Comparison of ENCODE assay signal across 8 mouse cellular contexts in the genomic region with DNA sequence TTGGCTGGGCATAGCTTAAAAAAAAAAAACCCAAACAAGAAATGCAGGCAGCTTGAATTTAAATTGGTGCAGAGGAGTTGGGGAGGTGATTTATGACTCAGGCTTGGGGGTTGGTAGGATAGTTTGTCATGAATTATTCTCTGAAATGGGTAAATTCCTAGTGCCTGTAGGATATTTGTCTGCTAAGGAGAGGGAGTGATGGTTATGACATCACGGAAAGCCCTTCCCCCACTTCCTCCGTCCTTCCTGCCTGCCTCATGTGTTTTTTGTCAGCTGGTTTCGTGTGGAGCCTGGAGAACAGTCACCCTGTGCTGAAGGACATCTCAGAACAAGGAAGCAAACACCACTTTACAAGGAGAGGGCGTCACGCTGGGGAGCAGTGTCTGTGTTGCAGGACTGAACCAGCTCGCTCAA. TPM values are rescaled to one million over a fixed set of nuclear protein-coding genes. Genes with fewer than 3 reads are reported as not detected.
A peak's percentile ranks its signal among the peaks of the same experiment; 100 is the strongest.
DNase-seq lines count a peak whose midpoint lies in the region; ATAC-seq and TF ChIP-seq lines count a peak whose summit lies in the region.

No protein-coding gene starts in this region.

- H3K4me2 ChIP-seq in midbrain, postnatal 0 days (ENCODE audit: low read depth, low read length, poor library complexity, severe bottlenecking) = no peak overlapping the region
- peak overlapping the region; percentile 32 for H3K4me2 ChIP-seq in heart, embryonic 16.5 days (ENCODE audit: low read depth, low read length)
- H3K4me2 ChIP-seq in kidney, postnatal 0 days (ENCODE audit: low read length) = no peak overlapping the region; the same call in 1 of the 2 replicates
- no peak overlapping the region; the same call in 1 of the 2 replicates for H3K4me2 ChIP-seq in liver, embryonic 12.5 days
- 0 out of 2 replicates have a peak overlapping the region, but pooled peaks have one; percentile 3 for H3K4me2 ChIP-seq in neural tube, embryonic 15.5 days

- peaks cover 10% of the 10 kb centered on the region; the same call in 1 of the 2 replicates for H3K4me1 ChIP-seq in midbrain, postnatal 0 days (ENCODE audit: insufficient read depth, low read length)
- H3K4me1 ChIP-seq in midbrain, embryonic 10.5 days = peaks cover 59% of the 10 kb centered on the region
- peaks cover 30% of the 10 kb centered on the region for H3K4me1 ChIP-seq in cortical plate, adult 2 months (ENCODE audit: control insufficient read depth, insufficient read depth, low read length)
- peaks cover 79% of the 10 kb centered on the region for H3K4me1 ChIP-seq in heart, embryonic 16.5 days (ENCODE audit: control insufficient read depth, insufficient read depth, low read length)
- peaks cover 42% of the 10 kb centered on the region for H3K4me1 ChIP-seq in kidney, postnatal 0 days (replicated peaks; ENCODE audit: insufficient read depth, low read length)
- H3K4me1 ChIP-seq in liver, embryonic 12.5 days = peaks cover 87% of the 10 kb centered on the region
- H3K4me1 ChIP-seq in neural tube, embryonic 15.5 days = peaks cover 61% of the 10 kb centered on the region

- H3K9me3 ChIP-seq in midbrain, postnatal 0 days (ENCODE audit: low read length) = no peaks in the 10 kb centered on the region
- no peaks in the 10 kb centered on the region for H3K9me3 ChIP-seq in midbrain, embryonic 10.5 days (replicated peaks)
- no peaks in the 10 kb centered on the region for H3K9me3 ChIP-seq in heart, embryonic 16.5 days (replicated peaks; ENCODE audit: control insufficient read depth, low read length)
- no peaks in the 10 kb centered on the region for H3K9me3 ChIP-seq in kidney, postnatal 0 days (replicated peaks; ENCODE audit: low read length)
- no peaks in the 10 kb centered on the region for H3K9me3 ChIP-seq in liver, embryonic 12.5 days (replicated peaks)
- H3K9me3 ChIP-seq in neural tube, embryonic 15.5 days (replicated peaks) = no peaks in the 10 kb centered on the region

- no peaks in the 10 kb centered on the region for H3K27me3 ChIP-seq in midbrain, postnatal 0 days (ENCODE audit: insufficient read depth, low read length)
- no peaks in the 10 kb centered on the region for H3K27me3 ChIP-seq in midbrain, embryonic 10.5 days (ENCODE audit: low read depth, poor library complexity, severe bottlenecking)
- no peaks in the 10 kb centered on the region for H3K27me3 ChIP-seq in heart, embryonic 16.5 days (ENCODE audit: control insufficient read depth, insufficient read depth, low read length)
- no peaks in the 10 kb centered on the region for H3K27me3 ChIP-seq in kidney, postnatal 0 days (ENCODE audit: insufficient read depth, low read length)
- H3K27me3 ChIP-seq in liver, embryonic 12.5 days (replicated peaks) = no peaks in the 10 kb centered on the region
- no peaks in the 10 kb centered on the region for H3K27me3 ChIP-seq in neural tube, embryonic 15.5 days (replicated peaks)

- H3K9ac ChIP-seq in midbrain, postnatal 0 days (replicated peaks; ENCODE audit: low read length, poor library complexity, severe bottlenecking) = no peak overlapping the region
- no peak overlapping the region for H3K9ac ChIP-seq in heart, embryonic 16.5 days (ENCODE audit: low read length)
- no peak overlapping the region for H3K9ac ChIP-seq in kidney, postnatal 0 days (ENCODE audit: low read depth, low read length)
- H3K9ac ChIP-seq in liver, embryonic 12.5 days = no peak overlapping the region
- no peak overlapping the region for H3K9ac ChIP-seq in neural tube, embryonic 15.5 days (replicated peaks)

- no peak for TF ChIP-seq CTCF in midbrain, postnatal 0 days (IDR thresholded peaks at IDR 0.05)
- TF ChIP-seq CTCF in cortical plate, adult 2 months (IDR thresholded peaks at IDR 0.05; ENCODE audit: extremely low read depth, insufficient read depth, low read length) = no peak
- TF ChIP-seq CTCF in kidney, postnatal 0 days (IDR thresholded peaks at IDR 0.05; ENCODE audit: low read depth) = no peak

- H3K4me3 ChIP-seq in midbrain, postnatal 0 days (ENCODE audit: low read depth, low read length) = no peak overlapping the region
- no peak overlapping the region for H3K4me3 ChIP-seq in midbrain, embryonic 10.5 days
- H3K4me3 ChIP-seq in cortical plate, adult 2 months (ENCODE audit: insufficient read depth, low read length) = no peak overlapping the region
- H3K4me3 ChIP-seq in heart, embryonic 16.5 days (ENCODE audit: low read length) = no peak overlapping the region
- H3K4me3 ChIP-seq in kidney, postnatal 0 days (replicated peaks; ENCODE audit: low read depth, low read length) = no peak overlapping the region
- H3K4me3 ChIP-seq in liver, embryonic 12.5 days = no peak overlapping the region
- no peak overlapping the region for H3K4me3 ChIP-seq in neural tube, embryonic 15.5 days (replicated peaks)

- 36% methylated on average over 6 of the region's 6 CpGs for WGBS in midbrain, postnatal 0 days
- 58% methylated on average over 6 of the region's 6 CpGs for WGBS in midbrain, embryonic 10.5 days
- 5% methylated on average over 6 of the region's 6 CpGs for WGBS in heart, embryonic 16.5 days
- 6% methylated on average over 6 of the region's 6 CpGs for WGBS in kidney, postnatal 0 days
- WGBS in liver, embryonic 12.5 days (ENCODE audit: insufficient replicate concordance) = 36% methylated on average over 6 of the region's 6 CpGs
- WGBS in neural tube, embryonic 15.5 days = 27% methylated on average over 6 of the region's 6 CpGs

- ATAC-seq in midbrain, postnatal 0 days (ENCODE audit: low FRiP score) = no peak
- ATAC-seq in heart, embryonic 16.5 days (replicated peaks; ENCODE audit: extremely low read depth, insufficient read depth, low FRiP score) = peak; percentile 71
- peak; percentile 82 for ATAC-seq in kidney, postnatal 0 days (replicated peaks; ENCODE audit: low FRiP score, low read depth)
- ATAC-seq in liver, embryonic 12.5 days = no peak
- ATAC-seq in neural tube, embryonic 15.5 days (ENCODE audit: low FRiP score) = peak; percentile 29; the same call in 1 of the 2 replicates

- H3K36me3 ChIP-seq in midbrain, postnatal 0 days (ENCODE audit: insufficient read depth, low read length) = no peaks in the 10 kb centered on the region
- H3K36me3 ChIP-seq in midbrain, embryonic 10.5 days = no peaks in the 10 kb centered on the region
- H3K36me3 ChIP-seq in heart, embryonic 16.5 days (ENCODE audit: control insufficient read depth, insufficient read depth) = no peaks in the 10 kb centered on the region
- no peaks in the 10 kb centered on the region for H3K36me3 ChIP-seq in kidney, postnatal 0 days (ENCODE audit: insufficient read depth, low read length)
- no peaks in the 10 kb centered on the region for H3K36me3 ChIP-seq in liver, embryonic 12.5 days
- H3K36me3 ChIP-seq in neural tube, embryonic 15.5 days = no peaks in the 10 kb centered on the region

- peak; percentile 32 for DNase-seq in midbrain, postnatal 0 days (ENCODE audit: low spot score)
- no peak for DNase-seq in midbrain, embryonic 10.5 days (ENCODE audit: low spot score)
- peak; percentile 88 for DNase-seq in kidney, postnatal 0 days (ENCODE audit: low spot score)
- peak; percentile 68 for DNase-seq in thymus, postnatal 4 days

- no peak overlapping the region for H3K27ac ChIP-seq in midbrain, postnatal 0 days (ENCODE audit: low read depth, low read length)
- H3K27ac ChIP-seq in midbrain, embryonic 10.5 days (replicated peaks) = no peak overlapping the region
- H3K27ac ChIP-seq in cortical plate, adult 2 months (ENCODE audit: insufficient read depth, low read length) = 0 out of 2 replicates have a peak overlapping the region, but pooled peaks have one; percentile 28
- H3K27ac ChIP-seq in heart, embryonic 16.5 days (ENCODE audit: low read length) = peak overlapping the region; percentile 76
- peak overlapping the region; percentile 68 for H3K27ac ChIP-seq in kidney, postnatal 0 days
- 0 out of 2 replicates have a peak overlapping the region, but pooled peaks have one; percentile 13 for H3K27ac ChIP-seq in liver, embryonic 12.5 days
- H3K27ac ChIP-seq in neural tube, embryonic 15.5 days (replicated peaks) = peak overlapping the region; percentile 45

- no peak for TF ChIP-seq POLR2A in cortical plate, adult 2 months (IDR thresholded peaks at IDR 0.05; ENCODE audit: extremely low read depth, insufficient read depth, low read length)

RNA-seq across cellular contexts. Expression of a gene that starts 31.7 kb away (rescaled TPM):
- 93.5 and 94.2 TPM in 2 replicates for total RNA-seq in midbrain, postnatal 0 days (2014; rRNA removed)
- polyA plus RNA-seq in midbrain, postnatal 0 days (2015; fragmentation: Nextera tagmentation; extraction: Ambion mirVana) = 11.7 and 13.7 TPM in 2 replicates
- polyA plus RNA-seq in midbrain, embryonic 10.5 days (2016; fragmentation: Nextera tagmentation; extraction: Ambion mirVana) = 9.6 and 10.1 TPM in 2 replicates
- polyA plus RNA-seq in cortical plate, adult 2 months (2012; rRNA removed) = 41.2 and 41.3 TPM in 2 replicates
- 7.8 and 8.1 TPM in 2 replicates for polyA plus RNA-seq in heart, embryonic 16.5 days (2015; fragmentation: Nextera tagmentation; extraction: Ambion mirVana)
- 8.5 and 8.6 TPM in 2 replicates for polyA plus RNA-seq in kidney, postnatal 0 days (2015; fragmentation: Nextera tagmentation; extraction: Ambion mirVana)
- 4.8 and 4.9 TPM in 2 replicates for polyA plus RNA-seq in liver, embryonic 12.5 days (2016; fragmentation: Nextera tagmentation; extraction: Ambion mirVana)
- polyA plus RNA-seq in neural tube, embryonic 15.5 days (2015; fragmentation: Nextera tagmentation; extraction: Ambion mirVana) = 8.9 and 9.5 TPM in 2 replicates

Comparison
In these comparisons a context has a peak if more than half of its experiments do, and no peak if none do; other contexts are left out.
1. ATAC-seq: peak in heart, embryonic 16.5 days (single experiment), kidney, postnatal 0 days (single experiment) and neural tube, embryonic 15.5 days (single experiment); none in midbrain, postnatal 0 days (single experiment) and liver, embryonic 12.5 days (single experiment).
2. H3K27ac ChIP-seq: peak in cortical plate, adult 2 months (single experiment), heart, embryonic 16.5 days (single experiment), kidney, postnatal 0 days (single experiment), liver, embryonic 12.5 days (single experiment) and neural tube, embryonic 15.5 days (single experiment); none in midbrain, postnatal 0 days (single experiment) and midbrain, embryonic 10.5 days (single experiment).
3. H3K4me2 ChIP-seq: peak in heart, embryonic 16.5 days (single experiment) and neural tube, embryonic 15.5 days (single experiment); none in midbrain, postnatal 0 days (single experiment), kidney, postnatal 0 days (single experiment) and liver, embryonic 12.5 days (single experiment).